Mouse (Mus musculus) thymus, adult 2 months (tissue): Measurements from ENCODE around the gene Rsph6a.

Experiments
- CTCF ChIP-seq: fragments of 200-500 bp; IDR thresholded peaks from 2 replicates; pipeline ENCODE4 v1.5.1; 2012; ENCODE audit warnings: mild to moderate bottlenecking, control low read depth, low read length, moderate library complexity, borderline replicate concordance; ENCODE audit not compliant: control insufficient read depth, poor library complexity, insufficient read depth; ENCODE audit errors: extremely low read depth
- POLR2A ChIP-seq: fragments of 200-500 bp; IDR thresholded peaks from 2 replicates; pipeline ENCODE4 v1.6.1; 2012; ENCODE audit warnings: mild to moderate bottlenecking, low read length, control low read depth, moderate library complexity; ENCODE audit not compliant: control insufficient read depth, poor library complexity, insufficient read depth; ENCODE audit errors: extremely low read depth

GRCm38 (mm10) chr7:19007026-19007977 lies 47.2 kb upstream of the Rsph6a start:
- TF ChIP-seq CTCF (no peak), POLR2A (no peak)
